Mouse (Mus musculus) liver, embryonic 14.5 days (tissue): ENCODE results near the gene Golga1. TPM values are rescaled to one million over a fixed set of nuclear protein-coding genes. Genes with fewer than 3 reads are reported as not detected.

Experiments used
- ATAC-seq: fragments of 200-750 bp; cut with Nextera tagmentation; 2 replicates; pipeline ENCODE4 v1.8.0; 2017; ENCODE audit warnings: moderate number of reproducible peaks, mild to moderate bottlenecking, moderate library complexity; ENCODE audit not compliant: insufficient read depth
- DNase-seq, 3 experiments: peaks; one replicate each; pipeline ENCODE4 v3.0.0-alpha.2; 2012 to 2013; ENCODE audit warnings: low read depth in 3 of 3, low spot score in 3 of 3
- H3K27ac ChIP-seq: fragments of 300-500 bp; sonication (generic); 2 replicates; pipeline ENCODE4 v1.5.1; 2014; ENCODE audit warnings: moderate library complexity, mild to moderate bottlenecking, control low read depth, inconsistent platforms
- H3K27me3 ChIP-seq: fragments of 300-500 bp; sonication (generic); 2 replicates; pipeline ENCODE4 v1.6.1; 2014; ENCODE audit warnings: mild to moderate bottlenecking, low read length, moderate library complexity; ENCODE audit not compliant: control insufficient read depth, insufficient read depth
- H3K36me3 ChIP-seq: fragments of 300-500 bp; sonication (generic); replicated peaks from 2 replicates; pipeline ENCODE4 v1.6.1; 2014; ENCODE audit warnings: low read depth; ENCODE audit not compliant: control insufficient read depth, insufficient read depth
- H3K4me1 ChIP-seq, 2 experiments: fragments of 200-500 bp in 1 of 2; fragments of 300-500 bp in 1 of 2; sonication (generic) in 1 of 2; replicated peaks; 2 replicates each; pipeline ENCODE4 v1.6.1; 2012 to 2014; ENCODE audit warnings: antibody characterized with exemption in 1 of 2, inconsistent platforms in 1 of 2, low read length in 1 of 2; ENCODE audit not compliant: control insufficient read depth in 2 of 2, insufficient read depth in 2 of 2
- H3K4me2 ChIP-seq: fragments of 300-500 bp; sonication (generic); 2 replicates; pipeline ENCODE4 v1.6.1; 2014; ENCODE audit warnings: low read depth, mild to moderate bottlenecking, control low read depth, moderate library complexity
- H3K4me3 ChIP-seq, 2 experiments: fragments of 200-500 bp in 1 of 2; fragments of 300-500 bp in 1 of 2; sonication (generic) in 1 of 2; 2 replicates each; pipeline ENCODE4 v1.5.1; 2012 to 2014; ENCODE audit warnings: low read depth in 2 of 2, low read length in 2 of 2, mild to moderate bottlenecking in 2 of 2, control low read depth in 1 of 2, inconsistent platforms in 1 of 2, moderate library complexity in 1 of 2; ENCODE audit not compliant: insufficient read depth in 1 of 2
- H3K9ac ChIP-seq: fragments of 300-500 bp; sonication (generic); replicated peaks from 2 replicates; pipeline ENCODE4 v1.6.1; 2014; ENCODE audit warnings: mild to moderate bottlenecking, control low read depth, moderate library complexity
- H3K9me3 ChIP-seq: fragments of 300-500 bp; sonication (generic); 2 replicates; pipeline ENCODE4 v1.6.1; 2016; ENCODE audit warnings: low read length, mixed read lengths; ENCODE audit not compliant: control insufficient read depth
- CTCF ChIP-seq: IDR thresholded peaks from 2 replicates; pipeline ENCODE4 v1.5.1; 2016; ENCODE audit warnings: antibody characterized with exemption, low read depth, control low read depth
- EP300 ChIP-seq: IDR thresholded peaks from 2 replicates; pipeline ENCODE4 v1.6.1; 2016; ENCODE audit warnings: antibody characterized with exemption, low read depth
- WGBS: fragments of 180-500 bp; shearing (Covaris S2); extraction: QIAGEN DNeasy Blood & Tissue Kit; methylation state at CpG from one replicate; pipeline ENCODE4 v1.1.7; 2014; ENCODE audit not compliant: insufficient replicate concordance; 5-methylcytosine and 5-hydroxymethylcytosine counted together
- polyA plus RNA-seq, 2 experiments: library from polyadenylated mRNA; depleted of rRNA in 1 of 2; stranded (reverse) in 1 of 2; unstranded in 1 of 2; fragments of >200 nt; fragmentation: Nextera tagmentation in 1 of 2; extraction: Ambion mirVana in 1 of 2; gene quantifications; 2 replicates each; pipeline versions ENCODE4 v1.2.1 to v1.2.3; 2012 to 2014

Golga1 gene
- polyA plus RNA-seq, 2 experiments: 9.0 to 9.1 TPM

DNA sequence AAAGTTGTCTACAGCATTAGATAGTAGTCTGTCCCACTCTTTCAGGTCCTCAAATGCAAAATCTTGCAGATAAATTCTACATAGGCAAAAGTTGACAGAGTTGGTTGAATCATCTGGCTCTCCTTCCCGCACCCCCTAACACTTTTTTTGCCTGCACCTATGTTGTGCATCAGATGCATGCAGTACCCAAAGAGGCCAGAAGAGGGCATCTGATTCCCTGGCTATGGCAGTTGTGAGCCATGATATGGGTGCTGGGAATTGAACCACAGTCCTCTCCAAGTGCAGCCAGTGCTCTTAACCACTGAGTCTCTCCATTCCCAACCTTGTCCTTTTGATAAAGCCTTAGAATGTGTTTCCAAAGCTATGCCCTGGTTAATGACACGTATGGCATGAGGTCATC is 81.9 kb downstream of the Golga1 start:
- DNase-seq (no peak), ATAC-seq (no peak)
- Histone ChIP-seq H3K4me1 (peaks cover 7 to 8% of the 10 kb centered on the region in 2 experiments), H3K36me3 (no peaks in the 10 kb centered on the region), H3K4me3 (no peak overlapping the region), H3K4me2 (no peak overlapping the region), H3K27me3 (no peaks in the 10 kb centered on the region), H3K9ac (no peak overlapping the region), H3K27ac (no peak overlapping the region), H3K9me3 (peaks cover 4% of the 10 kb centered on the region)
- 93% methylated on average over 2 of the region's 2 CpGs for WGBS
- TF ChIP-seq CTCF (peak; percentile 71), EP300 (no peak)

DNA sequence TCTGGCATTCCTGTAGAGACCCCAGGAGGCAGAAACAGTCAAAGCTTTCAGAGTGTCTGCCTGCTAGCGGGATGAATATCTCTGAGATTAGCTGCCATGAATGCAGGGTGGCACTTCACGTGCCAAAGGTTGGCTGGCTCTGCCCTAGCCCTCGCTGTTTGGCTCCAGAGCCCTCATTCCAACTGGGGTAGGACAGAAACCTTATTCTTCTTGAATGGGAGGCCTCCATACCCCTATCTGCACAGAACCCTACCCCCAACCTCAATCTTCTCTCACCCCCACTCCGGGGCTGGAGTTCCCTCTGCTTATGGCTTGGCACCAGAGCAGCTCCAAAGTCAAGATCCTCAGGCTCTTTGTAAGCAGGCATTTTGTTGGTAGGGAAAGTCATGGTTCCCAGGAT is 87.5 kb downstream of the Golga1 start:
- Histone ChIP-seq H3K4me1 (peaks cover 4 to 6% of the 10 kb centered on the region in 2 experiments; a peak in 3 of 4 replicates), H3K9ac (no peak overlapping the region), H3K27ac (no peak overlapping the region), H3K36me3 (no peaks in the 10 kb centered on the region), H3K27me3 (no peaks in the 10 kb centered on the region; the same call in 1 of the 2 replicates), H3K4me2 (no peak overlapping the region), H3K4me3 (no peak overlapping the region), H3K9me3 (no peaks in the 10 kb centered on the region)
- ATAC-seq (no peak), DNase-seq (no peak)
- WGBS: 68% methylated on average over 4 of the region's 4 CpGs
- TF ChIP-seq CTCF: no peak
- no peak for TF ChIP-seq EP300

DNA sequence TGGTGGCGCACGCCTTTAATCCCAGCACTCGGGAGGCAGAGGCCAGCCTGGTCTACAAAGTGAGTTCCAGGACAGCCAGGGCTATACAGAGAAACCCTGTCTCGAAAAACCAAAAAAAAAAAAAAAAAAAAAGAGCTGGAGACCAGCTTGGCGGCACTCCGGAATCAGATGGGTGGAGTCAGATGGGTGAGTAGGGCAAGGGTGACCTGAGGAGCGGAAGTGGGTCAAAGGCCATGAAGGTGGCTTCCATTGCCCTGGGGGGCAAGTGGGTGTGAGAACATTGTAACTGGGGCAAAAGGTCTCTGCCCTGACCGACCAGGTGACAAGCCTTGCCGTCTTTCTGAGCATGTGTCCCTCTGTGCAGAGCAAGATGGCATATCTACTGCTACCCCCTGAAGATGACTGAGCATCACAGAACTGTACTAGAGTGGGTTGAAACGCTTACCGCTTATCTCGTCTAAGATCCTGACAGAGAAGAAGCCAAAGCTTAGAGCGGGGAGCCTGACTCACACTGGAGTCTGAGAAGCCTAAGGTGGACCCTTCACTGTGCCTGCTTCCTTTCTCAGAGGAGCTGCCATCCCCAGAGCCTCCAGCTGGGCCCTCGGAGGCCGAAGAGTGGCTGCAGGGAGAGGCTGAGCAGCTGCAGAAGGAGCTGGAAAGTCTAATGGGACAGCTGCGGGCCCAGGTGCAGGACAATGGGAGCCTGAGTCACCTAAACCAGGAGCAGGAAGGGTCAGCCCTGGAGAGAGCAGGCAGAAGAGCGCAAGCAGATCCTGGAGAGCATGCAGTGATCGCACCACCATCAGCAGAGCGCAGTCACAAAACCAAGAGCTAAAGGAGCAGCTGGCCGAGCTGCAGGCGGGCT is 89.2 kb downstream of the Golga1 start:
- DNase-seq: no peak
- 69% methylated on average over 20 of the region's 21 CpGs for WGBS

DNA sequence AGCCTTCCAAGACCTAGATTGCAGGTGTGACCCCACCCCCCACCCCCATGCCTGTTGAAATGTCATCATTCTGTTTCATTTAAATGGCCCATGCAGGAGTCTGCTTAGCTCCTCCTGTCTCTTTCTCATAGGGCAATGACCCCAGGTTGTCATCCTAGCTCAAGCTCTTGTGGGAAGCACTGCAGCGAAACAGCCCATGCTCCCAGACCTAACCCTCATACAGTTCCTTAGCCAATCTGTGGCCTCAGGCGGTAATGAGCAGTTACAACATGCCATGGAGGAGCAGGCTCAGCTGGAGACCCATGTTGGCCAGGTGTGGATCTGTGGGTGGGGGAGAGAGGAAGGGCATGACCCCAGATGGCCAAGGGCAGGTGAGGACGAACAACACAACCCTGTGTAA is 90.2 kb downstream of the Golga1 start:
- DNase-seq (no peak), ATAC-seq (no peak)
- TF ChIP-seq EP300: no peak
- TF ChIP-seq CTCF: no peak

More for the DNA sequence above, 89.2 kb downstream of the Golga1 start:
- Histone ChIP-seq H3K4me3 (no peak overlapping the region), H3K4me1 (peaks cover 5 to 6% of the 10 kb centered on the region in 2 experiments; a peak in 3 of 4 replicates), H3K36me3 (no peaks in the 10 kb centered on the region), H3K27ac (no peak overlapping the region), H3K27me3 (no peaks in the 10 kb centered on the region; the same call in 1 of the 2 replicates), H3K9me3 (no peaks in the 10 kb centered on the region), H3K9ac (no peak overlapping the region), H3K4me2 (no peak overlapping the region)
- ATAC-seq: no peak
- TF ChIP-seq CTCF (no peak), EP300 (no peak)

DNA sequence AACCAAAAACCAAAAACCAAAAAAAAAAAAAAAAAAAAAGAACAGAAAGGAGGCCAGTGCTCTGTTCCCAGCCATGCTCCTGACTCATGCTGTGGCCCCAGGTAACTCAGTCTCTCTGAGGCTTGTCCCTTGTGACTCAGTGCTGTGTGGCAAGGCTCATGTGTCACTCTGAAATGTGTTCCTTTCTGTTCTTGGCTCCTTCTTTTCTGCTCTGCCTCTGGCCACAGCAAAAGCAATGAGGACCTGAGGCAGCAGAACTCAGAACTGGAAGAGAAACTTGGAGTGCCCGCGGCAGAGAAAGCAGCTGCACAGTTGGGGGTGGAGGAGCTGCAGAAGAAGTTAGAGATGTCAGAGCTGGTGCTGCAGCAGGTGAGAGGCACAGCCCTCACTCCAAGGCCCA is 91.2 kb downstream of the Golga1 start:
- ATAC-seq (no peak), DNase-seq (no peak)
- H3K4me3 ChIP-seq: no peak overlapping the region
- H3K9ac ChIP-seq: no peak overlapping the region
- WGBS: 48% methylated on average over 2 of the region's 2 CpGs
- H3K27me3 ChIP-seq: no peaks in the 10 kb centered on the region; the same call in 1 of the 2 replicates
- no peak overlapping the region for H3K4me2 ChIP-seq
- no peak overlapping the region for H3K27ac ChIP-seq
- peaks cover 20 to 24% of the 10 kb centered on the region in 2 experiments for H3K4me1 ChIP-seq
- TF ChIP-seq EP300 (no peak), CTCF (no peak)
- H3K36me3 ChIP-seq: no peaks in the 10 kb centered on the region
- H3K9me3 ChIP-seq: no peaks in the 10 kb centered on the region

More for the DNA sequence above, 90.2 kb downstream of the Golga1 start:
- Histone ChIP-seq H3K27me3 (no peaks in the 10 kb centered on the region; the same call in 1 of the 2 replicates), H3K4me2 (no peak overlapping the region), H3K9me3 (no peaks in the 10 kb centered on the region), H3K4me3 (no peak overlapping the region), H3K9ac (no peak overlapping the region), H3K27ac (no peak overlapping the region), H3K4me1 (peaks cover 12 to 15% of the 10 kb centered on the region in 2 experiments), H3K36me3 (no peaks in the 10 kb centered on the region)
- WGBS: 71% methylated on average over 3 of the region's 3 CpGs
